Mouse (Mus musculus): Measurements from ENCODE around the gene Arhgap25.
"Not testable (repeated sequence)": the region's sequence is repeated elsewhere in the genome, so short reads cannot be mapped to it uniquely, and the experiment has no call there.

The Arhgap25 gene

GRCm38 (mm10) chr6:87503976-87504375 is 29.1 kb downstream of the Arhgap25 start:
- in situ Hi-C loops (cut with MboI, MseI) = loop anchor here (10.0 kb wide), 1 partner anchor 1251 kb away; no protein-coding TSS in a partner anchor

- in situ Hi-C loops (cut with MboI, MseI) = loop anchor here (10.0 kb wide), 1 partner anchor 1251 kb away; no protein-coding TSS in a partner anchor
Measured at GRCm38 (mm10) chr6:87503536-87503935, 29.5 kb downstream of the Arhgap25 start.

GRCm38 (mm10) chr6:87502831-87503286 is 30.2 kb downstream of the Arhgap25 start:
- in situ Hi-C loops (cut with MboI, MseI) = loop anchor here (10.0 kb wide), 1 partner anchor 1252 kb away; no protein-coding TSS in a partner anchor

- in situ Hi-C loops (cut with MboI, MseI) = loop anchor here (10.0 kb wide), 1 partner anchor 1252 kb away; no protein-coding TSS in a partner anchor
Measured at GRCm38 (mm10) chr6:87502411-87502810, 30.6 kb downstream of the Arhgap25 start.

GRCm38 (mm10) chr6:87500696-87501095 is 32.4 kb downstream of the Arhgap25 start:
- in situ Hi-C loops (cut with MboI, MseI) = loop anchor here (10.0 kb wide), 1 partner anchor 1254 kb away; no protein-coding TSS in a partner anchor

- in situ Hi-C loops (cut with MboI, MseI) = loop anchor here (10.0 kb wide), 1 partner anchor 1255 kb away; no protein-coding TSS in a partner anchor
Measured at GRCm38 (mm10) chr6:87499791-87500190, 33.3 kb downstream of the Arhgap25 start.

- in situ Hi-C loops (cut with MboI, MseI) = no loop called here
Measured at GRCm38 (mm10) chr6:87496143-87496542, 36.9 kb downstream of the Arhgap25 start.

- in situ Hi-C loops (cut with MboI, MseI) = no loop called here
Measured at GRCm38 (mm10) chr6:87494339-87494738, 38.7 kb downstream of the Arhgap25 start.

GRCm38 (mm10) chr6:87487657-87488426 is 45.2 kb downstream of the Arhgap25 start:
- in situ Hi-C loops (cut with MboI, MseI) = no loop called here

- in situ Hi-C loops (cut with MboI, MseI) = no loop called here
Measured at GRCm38 (mm10) chr6:87484806-87485205, 48.3 kb downstream of the Arhgap25 start.

GRCm38 (mm10) chr6:87483900-87484289 is 49.2 kb downstream of the Arhgap25 start:
- in situ Hi-C loops (cut with MboI, MseI) = no loop called here

- in situ Hi-C loops (cut with MboI, MseI) = no loop called here
Measured at GRCm38 (mm10) chr6:87483224-87483899, 49.7 kb downstream of the Arhgap25 start.

GRCm38 (mm10) chr6:87479291-87479999 is 53.6 kb downstream of the Arhgap25 start:
- in situ Hi-C loops (cut with MboI, MseI) = no loop called here

GRCm38 (mm10) chr6:87478847-87479246 is 54.2 kb downstream of the Arhgap25 start:
- in situ Hi-C loops (cut with MboI, MseI) = no loop called here

- in situ Hi-C loops (cut with MboI, MseI) = no loop called here
Measured at GRCm38 (mm10) chr6:87475223-87475622, 57.8 kb downstream of the Arhgap25 start.

GRCm38 (mm10) chr6:87470098-87470497 is 63.0 kb downstream of the Arhgap25 start:
- in situ Hi-C loops (cut with MboI, MseI) = not testable (repeated sequence)

- in situ Hi-C loops (cut with MboI, MseI) = loop anchor here (5.0 to 10.0 kb wide), 4 partner anchors 84 to 336 kb away; partner anchors contain the start of gene Aplf
Measured at GRCm38 (mm10) chr6:87468372-87468771, 64.7 kb downstream of the Arhgap25 start.

- in situ Hi-C loops (cut with MboI, MseI) = loop anchor here (5.0 to 10.0 kb wide), 4 partner anchors 85 to 337 kb away; partner anchors contain the start of gene Aplf
Measured at GRCm38 (mm10) chr6:87467373-87467772, 65.7 kb downstream of the Arhgap25 start.

GRCm38 (mm10) chr6:87466221-87466620 is 66.8 kb downstream of the Arhgap25 start:
- in situ Hi-C loops (cut with MboI, MseI) = loop anchor here (5.0 to 10.0 kb wide), 4 partner anchors 86 to 339 kb away; partner anchors contain the start of gene Aplf

- in situ Hi-C loops (cut with MboI, MseI) = no loop called here
Measured at GRCm38 (mm10) chr6:87455507-87455906, 77.6 kb downstream of the Arhgap25 start.

- in situ Hi-C loops (cut with MboI, MseI) = loop anchor here (5.0 kb wide), 1 partner anchor 54 kb away; no protein-coding TSS in a partner anchor
Measured at GRCm38 (mm10) chr6:87451771-87452170, 81.3 kb downstream of the Arhgap25 start.

All from T-helper 2 cell (primary cell).